Mouse (Mus musculus) urinary bladder, adult 18-20 months (tissue): Measurements from ENCODE around the gene Ccdc191.

Source experiments
- DNase-seq, 2 experiments: peaks; one replicate each; pipeline ENCODE4 v3.0.0; 2022; ENCODE audit warnings: low spot score in 2 of 2, mixed read lengths in 2 of 2

The Ccdc191 gene

DNA sequence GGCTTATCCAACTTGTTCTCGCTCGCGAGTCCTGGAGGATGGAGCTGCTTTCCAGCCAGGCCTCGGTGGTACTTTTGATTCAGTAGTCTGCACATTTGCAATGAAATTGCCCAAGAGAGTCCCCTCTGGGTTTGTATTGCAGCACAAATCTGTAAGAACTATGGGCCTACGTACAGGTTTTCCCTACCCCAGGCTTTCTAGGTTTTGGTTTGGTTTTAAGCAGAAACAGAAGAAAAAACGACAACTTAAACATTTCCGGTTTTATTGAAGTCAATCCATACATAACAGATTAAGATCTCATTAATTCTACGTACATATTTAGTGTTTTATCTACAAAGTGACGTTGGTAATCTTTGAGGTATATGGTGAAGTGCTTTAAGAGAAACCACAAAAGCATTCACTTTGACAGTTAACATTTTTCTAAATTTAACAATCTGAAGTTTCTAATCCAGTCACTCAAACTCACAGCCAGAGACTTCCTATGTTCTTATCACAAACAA, 90.6 kb downstream of the Ccdc191 start:
- DNase-seq: no peak

DNA sequence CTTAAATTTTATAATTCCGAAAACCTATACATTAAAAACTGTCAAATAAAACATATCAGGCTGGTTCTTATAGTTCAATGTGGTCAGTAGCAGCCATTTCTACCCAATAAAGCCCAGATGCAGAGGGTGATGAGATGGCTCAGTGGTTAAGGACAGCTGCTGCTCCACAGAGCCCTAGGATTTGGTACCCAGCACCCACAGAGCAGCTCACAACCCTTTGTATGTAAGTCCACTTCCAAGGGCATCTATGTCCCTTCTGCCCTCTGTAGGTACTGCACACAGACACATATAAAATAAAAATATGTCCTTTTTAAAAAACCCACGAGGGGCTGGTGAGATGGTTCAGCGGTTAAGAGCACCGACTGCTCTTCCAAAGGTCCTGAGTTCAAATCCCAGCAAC, 96.7 kb downstream of the Ccdc191 start:
- no peak for DNase-seq

DNA sequence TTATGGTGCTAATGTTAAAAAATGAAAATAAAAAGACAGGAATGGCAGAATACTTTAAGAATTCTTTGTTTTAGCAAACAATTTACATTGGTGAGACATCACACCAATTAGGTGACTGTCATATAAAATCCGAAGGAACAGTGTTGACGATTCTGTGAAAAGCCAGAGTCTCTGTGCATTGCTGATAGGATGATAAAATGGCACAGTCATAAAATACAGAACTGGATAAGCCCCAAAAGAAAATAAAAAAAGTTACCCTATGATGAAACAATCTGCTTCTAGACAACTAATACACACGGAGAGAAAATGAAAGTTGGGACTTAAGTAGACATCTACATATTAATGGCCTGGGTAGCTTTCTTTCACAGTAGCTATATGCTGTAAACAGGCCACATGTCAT, 105.0 kb downstream of the Ccdc191 start:
- no peak for DNase-seq

DNA sequence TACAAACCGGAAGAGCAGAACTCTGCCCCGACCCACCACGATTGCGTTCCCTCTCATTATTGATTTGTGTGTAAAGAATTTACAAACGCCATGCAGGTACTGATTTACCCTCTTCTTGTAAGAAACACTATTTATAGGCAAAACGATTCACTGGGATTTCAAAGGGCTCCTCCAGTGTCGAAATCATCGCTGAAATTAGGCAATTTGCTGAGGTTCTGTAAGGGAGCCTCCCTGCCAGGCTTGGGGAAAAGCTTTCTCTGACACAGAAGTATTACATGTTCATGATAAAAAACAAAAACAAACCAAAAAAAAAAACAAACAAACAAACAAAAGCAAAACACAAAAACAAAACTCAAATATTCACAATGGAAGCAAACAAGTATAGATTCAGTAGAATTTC, 109.5 kb downstream of the Ccdc191 start:
- no peak for DNase-seq

DNA sequence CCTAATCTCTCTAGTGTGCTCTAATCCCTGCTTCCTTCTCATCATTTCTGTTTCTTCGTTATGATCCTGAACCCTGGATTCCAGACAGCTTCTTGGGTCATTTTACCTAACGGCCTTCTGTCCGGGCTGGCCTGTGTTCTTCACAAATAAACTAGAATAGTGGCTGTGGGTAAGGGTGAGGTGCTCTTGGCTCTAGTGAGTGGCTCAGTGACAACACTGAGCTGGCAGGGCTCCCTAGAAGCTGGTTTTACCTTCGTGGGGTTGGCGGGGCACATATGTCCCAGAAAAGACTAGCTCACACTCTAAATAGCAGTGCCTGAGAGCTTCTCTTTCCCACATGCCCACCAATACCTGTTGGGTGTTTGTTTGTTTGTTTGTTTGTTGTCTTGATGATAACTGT, 109.9 kb downstream of the Ccdc191 start:
- DNase-seq: no peak

DNA sequence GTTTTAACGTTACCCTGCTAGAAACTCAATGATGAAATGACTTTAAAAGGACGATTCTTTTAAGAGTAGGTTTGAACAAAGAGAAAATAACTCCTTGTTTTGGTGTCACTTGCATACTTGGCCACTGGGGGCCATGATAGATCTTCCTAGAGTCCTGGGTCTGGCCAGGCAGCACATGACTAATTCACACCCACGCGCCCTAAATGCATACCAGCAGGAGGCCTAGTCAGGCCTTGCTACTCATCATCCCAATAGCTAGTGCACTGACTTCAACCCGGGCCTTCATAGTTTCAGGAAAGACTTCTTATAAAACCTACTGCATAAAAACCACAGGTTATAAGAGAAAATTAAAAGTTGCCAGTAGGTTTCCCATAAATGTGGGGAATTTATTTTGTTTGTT, 112.5 kb downstream of the Ccdc191 start:
- DNase-seq: no peak

DNA sequence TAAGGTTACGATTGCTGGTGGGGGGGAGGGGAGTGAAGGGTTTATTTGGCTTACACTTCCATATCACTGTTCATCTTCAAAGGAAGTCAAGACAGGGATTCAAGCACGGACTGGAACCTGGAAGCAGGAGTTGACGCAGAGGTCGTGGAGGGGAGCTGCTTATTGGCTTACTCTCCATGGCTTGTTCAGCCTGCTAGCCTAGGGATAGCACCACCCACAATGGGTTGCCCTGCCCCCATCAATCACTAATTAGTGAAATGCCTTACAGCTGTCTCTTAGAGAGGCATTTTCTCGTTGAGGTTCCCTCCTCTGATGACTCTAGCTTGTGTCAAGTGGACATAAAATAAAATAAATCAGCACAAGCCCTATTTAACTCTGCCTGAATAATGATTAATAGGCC, 121.4 kb downstream of the Ccdc191 start:
- no peak for DNase-seq
